Mouse (Mus musculus): ENCODE results near the gene Sae1. TPM values are rescaled to one million over a fixed set of nuclear protein-coding genes. Genes with fewer than 3 reads are reported as not detected.

The Sae1 gene
- polyA plus RNA-seq (2017; shearing (Covaris generic)) = 156 TPM

DNA sequence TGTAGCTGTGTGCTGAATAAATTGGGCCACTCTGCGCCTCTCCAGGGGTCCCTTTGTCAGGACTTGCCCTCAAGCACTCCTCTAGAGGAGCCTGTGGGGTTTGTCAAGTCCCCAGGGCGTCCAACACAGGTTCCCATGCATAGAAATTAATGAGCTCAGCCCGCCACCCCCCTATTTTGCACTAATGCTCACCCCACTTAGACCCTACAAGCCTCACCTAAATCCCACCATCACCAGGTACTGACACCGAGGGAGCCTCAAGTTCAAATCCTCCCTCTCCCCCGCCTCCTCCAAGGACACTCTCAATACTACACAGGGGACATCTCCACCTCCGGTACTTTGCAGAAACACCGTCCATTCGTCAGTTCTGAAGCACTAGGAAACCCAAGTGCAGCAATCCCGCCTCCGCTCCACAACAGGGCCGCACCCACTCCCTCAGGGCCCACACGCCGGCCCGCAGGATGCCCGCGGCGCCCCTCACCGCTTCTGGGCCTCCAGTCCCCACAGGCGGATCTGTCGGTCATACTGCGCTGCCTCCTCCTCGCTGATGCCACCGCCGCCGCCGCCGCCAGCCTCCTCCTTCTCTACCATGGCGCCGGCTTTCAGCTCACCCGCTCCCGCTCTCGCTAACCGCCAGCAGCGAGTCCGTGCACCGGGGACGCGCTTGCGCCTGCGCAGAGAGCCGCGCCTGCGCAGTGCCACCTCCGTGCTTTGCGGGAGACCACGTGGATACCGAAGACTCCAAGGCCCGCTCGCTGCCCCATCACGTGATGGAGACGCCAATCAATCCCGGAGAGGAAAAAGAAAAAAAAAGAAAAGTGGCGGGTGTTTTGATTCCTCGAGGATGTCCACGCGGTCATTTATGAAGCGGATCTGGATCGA, at the start of gene Sae1:
Gene Sae1 (minus strand): TSS at position 647 of the 882 bp plus-strand sequence.

GRCm38 (mm10) chr7:16400689-16401611, 13.3 kb upstream of the Sae1 start, which contains the start of gene Zc3h4:
TSS of gene Zc3h4 (plus strand) at chr7:16400910.

DNA sequence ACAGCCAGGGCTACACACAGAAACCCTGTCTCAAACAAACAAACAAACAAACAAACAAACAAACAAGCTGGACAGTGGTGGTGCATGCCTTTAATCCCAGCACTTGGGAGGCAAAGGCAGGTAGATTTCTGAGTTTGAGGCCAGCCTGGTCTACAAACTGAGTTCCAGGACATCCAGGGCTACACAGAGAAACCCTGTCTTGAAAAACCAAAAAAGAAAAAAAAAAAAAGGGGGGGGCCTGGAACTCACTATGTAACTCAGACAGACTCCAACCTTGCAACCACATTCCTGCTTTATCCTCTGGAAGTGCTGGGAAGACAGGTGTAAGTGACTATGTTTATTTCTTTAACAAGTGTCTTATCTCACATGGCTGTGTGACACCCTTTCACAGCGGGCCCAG, 79.5 kb downstream of the Sae1 start, which contains the start of gene Bbc3:
Gene Bbc3 (plus strand): TSS at position 301 of the 400 bp plus-strand sequence.

DNA sequence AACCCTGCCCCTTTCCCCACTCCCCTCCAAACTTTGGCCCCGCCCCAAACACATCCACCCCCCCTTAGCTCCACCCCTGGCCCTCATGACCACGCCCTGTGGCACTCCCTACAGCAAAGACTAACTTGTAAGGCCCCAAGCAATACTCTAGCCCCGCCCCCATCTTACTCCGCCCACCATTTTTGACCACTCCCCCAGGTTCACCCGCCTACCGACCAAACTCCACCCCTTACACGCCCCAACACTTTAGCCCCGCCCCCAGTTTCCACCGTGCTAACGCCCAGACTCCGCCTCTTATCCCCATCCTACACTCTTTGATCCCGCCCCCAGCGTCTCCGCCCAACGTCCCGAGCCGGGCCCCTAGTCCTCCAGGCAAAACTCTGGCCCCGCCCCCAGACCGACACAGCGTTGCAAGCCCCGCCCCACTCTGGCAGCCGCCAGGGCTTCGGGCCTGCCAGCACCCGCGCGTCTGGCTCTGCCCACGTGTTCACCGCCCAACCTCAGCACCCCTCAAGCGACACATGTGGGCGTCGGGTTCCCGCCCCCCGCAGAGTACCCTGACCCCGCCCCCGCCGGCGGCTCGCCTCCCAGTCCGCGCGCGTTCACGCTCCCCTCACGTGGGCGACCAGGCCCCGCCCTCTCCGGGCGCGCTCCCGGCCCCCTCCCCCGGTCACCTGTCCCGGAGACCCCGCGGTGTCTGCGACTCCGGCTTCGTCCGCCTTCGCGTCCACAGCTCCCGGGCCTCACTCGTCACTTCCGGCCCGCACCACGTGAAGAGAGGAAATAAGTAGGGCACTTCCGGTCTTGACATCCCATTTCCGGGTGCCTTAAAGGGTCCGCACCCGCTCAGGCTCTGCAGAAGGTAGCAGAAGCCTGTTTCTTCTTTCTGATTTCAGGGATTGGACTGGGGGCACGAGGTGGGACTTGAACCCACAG, 101.3 kb downstream of the Sae1 start, which contains the start of gene Ccdc9:
Gene Ccdc9 (minus strand): TSS at position 770 of the 936 bp plus-strand sequence.

GRCm38 (mm10) chr7:16273081-16273765, 114.4 kb downstream of the Sae1 start, which contains the start of gene Inafm1:
TSS of gene Inafm1 (minus strand) at chr7:16273617.

Other genes starting within 250 kb of the Sae1 start
- 82.0 TPM for gene Meis3, start 212.7 kb downstream of the Sae1 start, polyA plus RNA-seq (2017; shearing (Covaris generic))
- 47.9 TPM for gene Dhx34, start 165.8 kb downstream of the Sae1 start, polyA plus RNA-seq (2017; shearing (Covaris generic))
- 0.09 TPM for gene C5ar2, start 143.7 kb downstream of the Sae1 start, polyA plus RNA-seq (2017; shearing (Covaris generic))
- not detected for gene C5ar1, start 128.3 kb downstream of the Sae1 start, polyA plus RNA-seq (2017; shearing (Covaris generic))
- 1.1 TPM for gene Inafm1, start 114.2 kb downstream of the Sae1 start, polyA plus RNA-seq (2017; shearing (Covaris generic))
- gene Ccdc9, start 101.0 kb downstream of the Sae1 start, polyA plus RNA-seq (2017; shearing (Covaris generic)) = 58.0 TPM
- gene Bbc3, start 79.4 kb downstream of the Sae1 start, polyA plus RNA-seq (2017; shearing (Covaris generic)) = 9.8 TPM
- gene Zc3h4, start 13.1 kb upstream of the Sae1 start, polyA plus RNA-seq (2017; shearing (Covaris generic)) = 25.3 TPM
- gene Tmem160, start 65.0 kb upstream of the Sae1 start, polyA plus RNA-seq (2017; shearing (Covaris generic)) = 10.9 TPM
- not detected for gene Npas1, start 89.9 kb upstream of the Sae1 start, polyA plus RNA-seq (2017; shearing (Covaris generic))
- gene Arhgap35, start 227.2 kb upstream of the Sae1 start, polyA plus RNA-seq (2017; shearing (Covaris generic)) = 4.8 TPM

All from inflammation-experienced regulatory T-cells, adult 16 weeks (primary cell).